Mouse (Mus musculus) central nervous system, embryonic 18 days (tissue): ENCODE measurements around the gene Hspe1. TPM values are rescaled to one million over a fixed set of nuclear protein-coding genes. Genes with fewer than 3 reads are reported as not detected.

Experiments
- polyA plus RNA-seq: library from polyadenylated mRNA; depleted of rRNA; stranded (reverse); fragments of >200 nt; gene quantifications from 2 replicates; pipeline ENCODE4 v1.2.3, GENCODE M21; 2012; rRNA removed

Gene Hspe1
- 226 and 232 TPM in 2 replicates for polyA plus RNA-seq

DNA sequence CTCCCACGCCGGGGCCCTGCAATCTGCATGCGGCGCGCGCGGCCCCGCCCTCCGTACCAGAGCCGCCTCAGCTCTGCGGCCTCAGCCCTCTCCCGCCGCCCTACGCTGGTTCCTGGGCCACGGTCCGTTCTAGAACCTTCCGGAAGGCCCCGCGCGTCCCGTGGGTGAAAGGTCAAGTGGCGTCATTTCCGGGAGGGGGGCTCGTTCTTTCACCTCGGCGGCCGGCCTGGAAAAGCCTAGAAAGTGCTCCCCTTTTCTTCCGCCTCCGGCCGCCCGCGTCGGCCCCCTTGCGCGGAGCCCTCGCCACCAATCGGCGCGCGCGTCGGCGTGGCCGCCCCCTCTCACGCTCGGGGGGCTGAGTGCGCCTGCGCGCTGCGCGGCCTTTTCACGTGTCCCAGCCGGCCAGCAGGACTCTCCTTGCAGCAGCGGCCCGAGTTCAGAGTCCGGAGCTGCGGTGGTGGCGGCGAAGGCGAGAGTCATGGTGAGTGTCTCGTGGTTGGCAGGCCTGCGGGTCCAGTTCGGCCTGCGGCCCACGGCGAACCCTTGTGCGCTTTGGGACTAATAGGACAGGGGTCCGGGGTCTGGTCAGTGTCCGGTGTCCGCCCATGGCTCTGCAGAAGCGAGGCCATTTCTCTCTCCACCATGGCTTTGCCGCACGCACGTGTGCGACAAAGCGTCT, at the start of gene Hspe1, which contains the start of gene Hspd1:
Gene Hspe1 (plus strand): TSS at position 201 of the 679 bp plus-strand sequence.
Gene Hspd1 (minus strand): TSS at position 312 of the 679 bp plus-strand sequence.

DNA sequence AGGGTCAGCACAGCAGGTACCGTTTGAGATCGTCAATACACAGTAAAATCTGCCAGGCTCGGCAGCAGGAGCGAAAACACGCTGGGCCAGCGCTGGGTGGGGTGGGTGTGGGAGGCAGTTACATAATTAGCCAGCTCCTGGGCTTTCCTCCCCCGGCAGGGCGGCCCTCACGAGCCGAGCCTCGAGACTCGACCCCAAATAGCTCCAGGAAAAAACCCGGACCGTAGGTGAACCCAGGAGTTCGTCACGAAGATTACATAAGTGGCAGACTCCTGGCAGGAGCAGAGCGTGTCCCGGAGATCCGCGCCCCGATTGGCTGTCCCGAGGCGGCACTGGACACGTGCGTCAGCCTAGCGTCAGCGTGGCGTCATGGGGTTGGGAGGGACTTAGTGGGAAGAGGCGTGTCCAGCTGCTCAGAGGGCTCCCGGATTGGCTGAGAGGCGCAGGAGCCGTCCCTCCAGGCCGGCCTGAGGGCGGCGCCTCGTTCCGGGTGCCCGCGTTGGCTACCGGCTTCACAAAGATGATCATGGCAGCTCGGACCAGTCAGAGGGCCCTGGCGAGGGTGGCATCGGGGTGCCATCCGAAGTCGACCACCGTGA, 35.5 kb upstream of the Hspe1 start, which contains the start of gene Coq10b:
Gene Coq10b (plus strand): TSS at position 416 of the 599 bp plus-strand sequence.

DNA sequence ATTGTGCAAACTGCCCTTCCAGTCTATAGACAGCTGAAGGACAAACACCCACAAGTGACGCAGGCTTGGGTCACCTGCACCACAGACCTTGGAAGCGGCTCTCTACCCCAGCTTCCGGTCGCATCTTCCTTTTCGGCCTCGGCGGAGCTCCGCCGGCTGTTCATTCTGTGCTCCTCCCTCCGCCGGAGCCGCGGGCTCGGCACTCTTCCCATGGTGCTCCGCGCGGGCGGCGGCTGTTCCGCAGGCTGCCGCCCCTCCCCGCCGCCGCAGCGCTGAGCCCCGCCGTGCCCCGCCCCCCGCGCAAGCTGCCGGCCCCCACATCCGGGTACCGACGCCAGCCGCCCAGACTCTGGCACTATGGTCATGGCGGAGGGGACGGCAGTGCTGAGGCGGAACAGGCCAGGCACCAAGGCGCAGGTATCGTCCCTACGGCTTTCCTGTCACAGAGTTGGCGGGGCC, 43.0 kb downstream of the Hspe1 start, which contains the start of gene Mob4:
Gene Mob4 (plus strand): TSS at position 289 of the 459 bp plus-strand sequence.

Other genes starting within 250 kb of the Hspe1 start
- 60.5 and 65.7 TPM in 2 replicates for gene Ankrd44, start 161.7 kb upstream of the Hspe1 start, polyA plus RNA-seq
- 212 and 224 TPM in 2 replicates for gene Sf3b1, start 60.7 kb upstream of the Hspe1 start, polyA plus RNA-seq
- 23.1 and 23.2 TPM in 2 replicates for gene Coq10b, start 35.4 kb upstream of the Hspe1 start, polyA plus RNA-seq
- 138 and 151 TPM in 2 replicates for gene Hspd1, start 111 bp downstream of the Hspe1 start, polyA plus RNA-seq
- gene Mob4, start 43.1 kb downstream of the Hspe1 start, polyA plus RNA-seq = 59.1 and 61.9 TPM in 2 replicates
- 9.0 and 10.8 TPM in 2 replicates for gene Rftn2, start 138.7 kb downstream of the Hspe1 start, polyA plus RNA-seq
- 5.4 and 5.6 TPM in 2 replicates for gene Mars2, start 149.0 kb downstream of the Hspe1 start, polyA plus RNA-seq